Mouse (Mus musculus): ENCODE results near the gene Nmur2.

Gene Nmur2

DNA sequence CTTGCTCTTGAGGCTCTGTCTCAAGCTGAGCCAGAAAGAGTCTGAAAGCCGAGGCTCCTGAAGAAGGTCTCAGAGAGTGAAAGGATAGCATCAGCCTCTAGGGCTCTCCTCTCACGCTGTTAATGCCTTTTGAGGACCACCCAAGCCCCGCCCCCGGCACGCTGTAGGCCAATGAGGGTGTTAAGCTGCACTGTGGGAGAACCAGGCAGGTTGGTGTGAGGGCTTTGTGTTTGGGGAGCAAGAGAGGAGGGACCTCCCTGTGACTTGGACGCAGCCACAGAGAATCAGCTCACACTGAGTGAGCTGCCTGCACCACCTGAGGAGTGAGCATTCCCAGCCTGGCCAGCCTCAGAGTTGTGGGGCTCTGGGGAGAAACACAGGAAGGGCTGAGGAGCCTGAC is at the start of gene Nmur2:
TSS of gene Nmur2 (minus strand) at position 94 of the 400 bp plus-strand sequence.
- DNase-seq = no peak

DNA sequence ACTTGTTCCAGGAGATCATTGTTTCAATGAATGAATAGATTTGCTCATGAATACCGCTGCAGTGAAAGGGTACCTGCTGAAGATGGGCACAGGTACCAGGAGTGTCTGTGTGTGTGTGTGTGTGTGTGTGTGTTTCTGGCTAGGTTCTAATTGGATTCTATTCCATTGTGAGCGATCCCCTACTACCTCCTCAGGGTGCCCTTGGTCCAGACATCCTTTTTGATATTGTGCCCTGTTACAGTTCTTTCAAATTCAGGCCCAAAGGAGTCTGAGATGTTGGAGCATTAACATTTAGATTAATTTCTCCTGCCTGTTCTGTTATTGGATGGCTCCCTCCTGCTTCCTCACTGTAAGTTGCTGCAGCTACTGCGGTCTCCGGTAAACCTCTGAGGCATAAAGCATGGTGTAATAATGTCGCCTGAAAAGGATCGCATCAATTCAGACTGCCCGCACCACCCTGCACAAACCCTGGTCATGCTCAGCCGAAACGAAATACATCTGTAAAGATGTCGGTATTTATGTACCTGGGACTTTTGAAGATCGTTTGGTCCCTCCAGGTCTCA is 48.4 kb upstream of the Nmur2 start:
- DNase-seq = no peak

DNA sequence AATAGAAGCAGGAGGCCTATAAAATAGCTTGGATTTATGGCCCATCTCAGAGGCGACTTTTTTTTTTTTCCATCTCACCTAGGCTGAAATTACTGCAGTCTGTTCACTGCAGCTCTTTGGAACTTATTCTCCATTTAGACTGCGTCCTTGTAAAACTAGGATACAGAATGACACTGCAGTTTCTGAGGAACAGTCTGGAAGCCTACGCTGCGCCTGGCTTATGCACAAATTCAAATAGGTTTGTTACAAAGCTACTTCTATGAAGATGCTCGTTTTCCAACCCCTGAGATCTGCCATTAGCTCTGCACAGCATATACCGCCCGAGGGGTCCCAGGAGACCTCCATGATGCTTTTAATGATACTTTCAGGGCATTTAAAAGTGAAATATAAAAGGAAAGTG is 31.3 kb upstream of the Nmur2 start:
- no peak for DNase-seq

- DNase-seq = no peak
These were observed 28.8 kb upstream of the Nmur2 start for GRCm38 (mm10) chr11:56069658-56070057.

- DNase-seq = no peak
These were observed 24.3 kb upstream of the Nmur2 start for GRCm38 (mm10) chr11:56065147-56065546.

GRCm38 (mm10) chr11:56064575-56064974 is 23.8 kb upstream of the Nmur2 start:
- no peak for DNase-seq

GRCm38 (mm10) chr11:56059236-56059635 is 18.4 kb upstream of the Nmur2 start:
- no peak for DNase-seq

DNA sequence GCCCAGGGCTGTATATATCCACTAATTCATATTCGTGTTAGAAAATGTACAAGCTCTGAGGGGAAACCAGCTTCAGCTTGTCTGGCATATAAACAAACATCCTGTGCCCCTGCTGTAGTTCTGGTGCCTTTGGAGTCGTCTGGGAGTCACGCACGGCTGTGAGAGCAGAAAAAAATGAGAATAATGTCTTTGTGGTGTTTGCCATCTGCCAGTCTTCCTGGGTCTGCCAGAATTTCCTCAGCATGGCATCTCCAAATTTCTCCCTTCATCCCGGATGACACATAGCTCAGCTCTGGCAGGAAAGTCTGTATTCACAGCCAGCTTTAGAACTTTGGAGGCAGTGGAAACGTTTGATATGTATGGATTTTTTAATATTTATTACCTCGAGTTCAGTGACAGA is 13.6 kb upstream of the Nmur2 start:
- no peak for DNase-seq

- DNase-seq = no peak
These were observed 14.0 kb downstream of the Nmur2 start for GRCm38 (mm10) chr11:56026854-56027253.

- DNase-seq = peak; percentile 64
These were observed 14.9 kb downstream of the Nmur2 start for GRCm38 (mm10) chr11:56025746-56026570.

GRCm38 (mm10) chr11:56013510-56014057 is 27.2 kb downstream of the Nmur2 start:
- DNase-seq = peak; percentile 1

DNA sequence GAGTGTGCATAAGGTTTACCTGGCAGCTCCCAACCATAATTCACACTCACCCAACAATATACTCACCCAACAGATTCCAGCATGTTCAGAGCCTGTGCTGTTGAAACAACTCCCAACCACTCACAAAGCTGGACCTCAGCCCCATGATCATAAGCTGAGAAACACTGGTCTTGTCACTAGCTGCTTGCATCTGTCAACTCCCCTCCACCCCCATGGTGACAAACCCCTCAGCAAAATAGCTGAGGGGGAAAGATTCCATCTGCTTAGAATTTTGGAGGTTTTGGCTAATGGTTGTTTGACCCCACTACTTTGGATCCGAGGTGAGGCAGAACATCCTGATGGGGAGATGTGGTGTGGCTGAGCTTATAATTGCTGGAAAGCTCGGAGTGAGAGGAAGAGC is 28.4 kb downstream of the Nmur2 start:
- no peak for DNase-seq

DNA sequence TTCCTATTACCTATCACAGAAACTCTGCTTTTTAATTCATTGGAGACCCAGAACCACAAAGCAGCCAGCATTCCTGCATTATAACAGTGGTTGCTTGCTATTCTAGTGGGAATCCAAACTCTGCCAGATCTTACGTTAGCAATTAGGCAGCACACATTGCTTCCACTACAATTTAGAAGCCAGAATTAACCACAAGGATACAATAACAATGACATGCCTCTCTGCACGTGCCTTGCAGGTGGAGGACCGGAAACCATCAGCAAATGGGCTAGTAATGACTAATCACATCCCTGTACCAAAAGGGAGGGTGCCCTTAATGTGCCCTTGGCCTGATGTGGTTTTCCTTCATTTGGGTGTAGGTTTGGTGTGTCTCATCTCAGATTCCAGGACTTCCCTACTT is 32.5 kb downstream of the Nmur2 start:
- no peak for DNase-seq

DNA sequence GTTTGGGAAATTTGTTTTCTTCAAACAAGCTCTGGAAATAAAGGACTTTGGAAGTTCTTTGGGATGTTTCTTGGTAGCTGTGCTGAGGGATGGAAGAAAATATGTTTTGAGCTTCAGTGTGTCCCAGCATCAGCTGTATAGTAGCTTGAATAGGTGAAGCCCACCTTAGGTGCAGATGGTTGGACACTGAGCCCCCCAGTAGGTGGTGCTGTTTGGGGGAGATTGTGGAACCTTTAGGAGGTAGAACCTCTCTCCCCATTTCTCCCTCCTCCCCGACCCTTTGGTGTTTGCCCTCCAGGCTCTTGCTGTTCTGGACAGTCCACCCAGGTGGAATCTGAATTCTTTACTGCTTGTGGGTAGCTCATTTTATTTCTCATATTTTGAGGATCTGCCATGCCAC is 48.0 kb downstream of the Nmur2 start:
- DNase-seq = no peak

DNA sequence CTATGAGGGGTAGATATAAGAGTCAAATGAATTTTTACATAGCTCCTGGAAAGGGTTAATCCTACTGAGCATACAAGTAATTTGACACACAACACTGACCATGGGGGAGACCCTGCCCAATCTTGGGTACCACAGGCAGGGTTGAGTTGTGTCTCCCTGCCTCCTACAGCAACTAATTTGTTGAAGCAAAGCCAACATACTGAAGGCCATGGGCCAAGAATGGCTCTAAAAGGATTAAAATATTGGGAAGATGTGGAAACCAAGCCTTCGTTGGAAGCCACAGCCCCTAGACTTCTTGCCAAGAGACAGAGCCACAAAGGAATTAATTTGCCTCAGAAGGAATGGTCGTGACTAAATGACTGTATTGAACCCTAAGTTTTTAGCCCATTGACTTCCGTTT is 48.7 kb downstream of the Nmur2 start:
- peak; percentile 1 for DNase-seq

GRCm38 (mm10) chr11:55991505-55992066 is 49.2 kb downstream of the Nmur2 start:
- DNase-seq = peak; percentile 6

GRCm38 (mm10) chr11:55984643-55985042 is 56.2 kb downstream of the Nmur2 start:
- DNase-seq = no peak

- DNase-seq = peak; percentile 2
These were observed 59.2 kb downstream of the Nmur2 start for GRCm38 (mm10) chr11:55981656-55982055.

DNA sequence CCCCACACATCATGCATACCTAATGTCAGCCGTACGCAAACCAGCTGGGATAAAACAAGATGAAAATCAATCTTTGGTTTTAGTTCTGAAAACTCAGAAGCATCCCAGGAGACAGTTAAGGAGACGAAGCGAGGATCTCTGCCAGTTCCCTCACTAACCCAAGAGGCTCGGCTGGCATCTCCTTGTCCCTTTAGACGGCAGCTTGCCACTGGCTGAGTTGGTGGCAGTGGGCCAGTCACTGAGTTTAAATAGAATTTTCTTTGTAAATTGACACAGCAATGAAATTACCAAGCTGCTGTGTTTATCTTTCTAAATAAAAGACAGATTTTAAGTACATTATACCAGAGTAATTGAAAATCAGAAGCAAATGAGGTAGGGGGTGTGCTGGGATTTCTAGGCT is 62.7 kb downstream of the Nmur2 start:
- no peak for DNase-seq
